Mouse (Mus musculus): ENCODE measurements around the gene Eef2k.

The Eef2k gene

GRCm38 (mm10) chr7:120843852-120844435 lies 1.3 kb downstream of the Eef2k start:
- ATAC-seq (ENCODE audit: insufficient number of reproducible peaks, low FRiP score, low TSS enrichment), result 0 out of 2 replicates have a peak, but pooled peaks have one; percentile 18

DNA sequence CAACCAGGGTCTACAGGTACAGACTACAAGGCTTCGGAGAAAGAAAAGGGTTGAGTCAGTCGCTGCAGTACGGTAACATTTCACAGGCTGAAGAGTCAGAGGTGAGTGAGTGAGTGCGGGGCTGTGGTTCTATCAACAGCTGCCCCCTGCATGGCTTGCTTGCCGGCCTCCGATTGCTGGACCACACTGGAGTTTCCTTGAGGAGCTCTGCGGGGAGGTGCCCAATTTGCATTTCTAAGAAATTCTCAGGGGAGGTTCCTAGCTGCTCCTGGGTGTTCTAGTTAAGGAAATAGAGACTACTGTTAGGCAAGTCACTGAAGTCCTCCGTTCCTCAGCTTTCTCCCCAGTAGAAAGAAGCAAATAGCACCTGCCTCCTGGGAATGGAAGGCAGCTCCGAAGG lies 2.1 kb downstream of the Eef2k start:
- no peak for ATAC-seq (ENCODE audit: insufficient number of reproducible peaks, low FRiP score, low TSS enrichment)

DNA sequence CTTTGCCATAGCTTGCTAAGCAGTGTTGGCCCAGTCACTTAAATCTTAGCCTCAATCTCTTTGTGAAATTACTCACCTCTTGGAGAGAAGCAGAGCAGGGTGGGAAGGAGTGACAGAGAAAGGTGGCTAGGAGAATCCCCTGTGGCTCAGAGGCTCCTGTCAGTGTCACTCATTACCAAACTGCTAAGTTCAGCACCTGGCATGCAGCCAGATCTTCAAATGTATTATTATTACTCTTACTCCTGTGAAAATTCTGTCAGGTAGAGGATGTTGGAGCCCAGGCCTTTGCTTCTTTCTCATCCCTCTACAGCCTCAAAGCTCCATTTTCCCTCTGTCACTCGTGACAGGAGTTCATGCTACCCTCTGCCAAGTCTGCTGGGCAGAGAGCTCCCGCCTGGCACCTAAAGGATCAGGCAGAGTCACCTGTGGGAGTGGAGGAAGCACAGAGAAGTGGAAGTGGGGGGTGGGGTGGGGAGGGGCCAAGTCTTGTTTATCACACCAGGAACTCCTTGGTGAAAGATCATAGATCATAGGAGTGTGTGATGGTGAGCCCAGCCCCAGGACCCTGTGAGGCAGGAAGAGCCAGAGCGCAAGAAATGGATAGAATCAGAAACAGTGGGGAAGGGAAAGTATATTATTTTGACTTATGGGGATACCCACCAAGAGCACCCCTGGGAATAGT lies 6.3 kb downstream of the Eef2k start:
- no peak for ATAC-seq (ENCODE audit: insufficient number of reproducible peaks, low FRiP score, low TSS enrichment)

DNA sequence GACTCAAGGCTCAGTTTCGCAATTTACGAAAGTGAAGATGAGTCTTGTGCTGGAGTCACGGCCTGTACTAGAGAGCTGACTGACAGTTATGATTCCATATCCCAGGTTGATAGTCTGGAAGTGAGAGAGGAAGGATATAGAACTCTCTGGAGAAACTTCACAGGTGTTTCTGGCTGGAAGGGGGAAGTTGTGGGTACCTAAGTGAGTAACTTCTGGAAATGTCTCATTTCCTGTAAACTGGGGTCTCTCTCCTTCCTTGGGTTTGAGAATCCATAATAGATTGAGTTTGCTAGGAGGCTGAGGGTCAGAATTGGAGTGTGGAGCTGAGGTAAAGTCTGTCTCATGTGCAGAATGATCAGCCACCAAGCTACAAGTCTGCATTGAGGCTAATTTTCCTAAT lies 7.5 kb downstream of the Eef2k start:
- no peak for ATAC-seq (ENCODE audit: insufficient number of reproducible peaks, low FRiP score, low TSS enrichment)

DNA sequence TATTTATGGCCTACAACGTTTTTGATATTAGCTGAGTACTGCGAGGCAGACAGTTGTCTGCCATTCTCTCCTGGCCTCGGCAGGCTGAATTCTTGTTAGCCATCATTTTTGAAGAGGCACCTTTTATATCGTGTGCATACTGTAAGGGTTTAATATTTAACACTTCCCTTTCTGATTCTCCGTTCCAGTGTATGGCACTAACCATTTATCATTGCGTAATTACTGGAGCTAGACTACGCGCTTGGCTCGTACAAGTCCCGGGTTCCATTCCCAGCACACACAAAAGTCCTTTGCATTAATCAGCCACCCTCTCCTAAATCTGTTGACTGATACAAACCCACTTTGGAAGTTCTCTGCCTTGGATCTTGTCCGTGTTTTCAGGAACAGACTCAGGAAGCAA lies 17.2 kb downstream of the Eef2k start:
- no peak for ATAC-seq (ENCODE audit: insufficient number of reproducible peaks, low FRiP score, low TSS enrichment)

- no peak for ATAC-seq (ENCODE audit: insufficient number of reproducible peaks, low FRiP score, low TSS enrichment)
Observed at GRCm38 (mm10) chr7:120860799-120861487, 18.3 kb downstream of the Eef2k start.

DNA sequence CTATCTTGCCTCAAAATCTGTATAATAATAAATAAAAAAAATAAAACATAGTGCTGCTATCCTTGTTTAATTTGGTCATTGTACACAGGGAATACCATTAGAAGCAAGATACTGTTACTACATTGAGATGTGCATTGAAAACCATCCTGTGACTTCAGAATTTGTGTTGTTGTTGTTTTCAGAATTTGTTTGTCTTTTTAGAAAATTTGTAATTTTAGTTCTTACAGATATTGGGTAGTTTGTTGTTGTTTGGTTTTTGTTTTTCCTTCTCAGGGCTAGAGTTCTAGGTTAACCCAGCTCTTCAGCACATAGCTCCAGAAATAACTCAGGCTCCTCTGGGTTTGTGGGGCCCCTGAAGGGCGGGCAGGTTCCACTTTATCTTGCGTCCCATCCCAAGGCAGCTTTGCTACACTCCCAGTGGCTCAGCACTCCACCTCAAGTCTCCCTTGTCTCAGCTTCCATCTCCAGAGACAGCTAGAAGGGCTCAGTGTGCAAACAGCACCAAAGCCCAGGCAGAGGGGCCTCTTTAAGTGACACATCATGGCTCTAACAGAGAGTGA lies 18.9 kb downstream of the Eef2k start:
- ATAC-seq (ENCODE audit: insufficient number of reproducible peaks, low FRiP score, low TSS enrichment), result no peak

DNA sequence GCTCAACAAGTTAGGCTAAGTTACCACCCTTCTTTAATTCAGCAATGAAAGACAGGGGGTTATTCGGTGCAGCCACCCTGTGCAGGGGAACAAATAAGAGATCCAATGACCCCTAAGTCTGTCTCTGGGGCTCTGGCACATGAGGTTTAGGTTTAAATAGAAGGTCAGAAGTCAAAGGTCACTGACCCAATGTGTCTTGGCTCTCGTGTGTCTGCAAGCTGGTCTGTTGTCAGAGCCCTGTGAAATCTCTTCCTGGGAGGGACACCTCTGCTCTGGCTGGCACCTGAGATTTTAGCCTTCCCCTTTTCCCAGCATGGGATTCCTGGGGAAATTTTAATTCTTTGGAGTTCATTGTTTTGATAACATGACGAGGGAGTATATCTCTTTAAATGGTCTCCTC lies 19.6 kb downstream of the Eef2k start:
- no peak for ATAC-seq (ENCODE audit: insufficient number of reproducible peaks, low FRiP score, low TSS enrichment)

DNA sequence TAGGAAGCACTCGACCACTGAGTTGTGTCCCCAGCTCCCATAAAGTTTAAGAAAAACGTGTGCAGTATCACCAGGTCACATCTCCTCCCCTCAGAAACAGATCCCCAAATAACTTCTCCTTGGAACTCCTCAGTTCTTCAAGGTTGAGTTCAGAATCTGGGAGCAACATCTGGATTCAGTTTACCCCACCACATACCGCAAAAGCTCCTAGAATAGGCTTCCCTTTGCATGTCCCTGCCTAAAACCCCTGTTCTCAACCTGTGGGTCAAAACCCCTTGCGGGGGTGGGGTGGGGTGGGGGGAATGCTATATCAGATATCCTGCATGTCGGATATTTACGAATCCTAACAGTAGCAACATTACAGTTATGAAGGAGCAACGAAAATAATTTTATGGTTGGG lies 20.0 kb downstream of the Eef2k start:
- ATAC-seq (ENCODE audit: insufficient number of reproducible peaks, low FRiP score, low TSS enrichment), result no peak

GRCm38 (mm10) chr7:120863476-120863875 lies 20.8 kb downstream of the Eef2k start:
- ATAC-seq (ENCODE audit: insufficient number of reproducible peaks, low FRiP score, low TSS enrichment), result no peak

DNA sequence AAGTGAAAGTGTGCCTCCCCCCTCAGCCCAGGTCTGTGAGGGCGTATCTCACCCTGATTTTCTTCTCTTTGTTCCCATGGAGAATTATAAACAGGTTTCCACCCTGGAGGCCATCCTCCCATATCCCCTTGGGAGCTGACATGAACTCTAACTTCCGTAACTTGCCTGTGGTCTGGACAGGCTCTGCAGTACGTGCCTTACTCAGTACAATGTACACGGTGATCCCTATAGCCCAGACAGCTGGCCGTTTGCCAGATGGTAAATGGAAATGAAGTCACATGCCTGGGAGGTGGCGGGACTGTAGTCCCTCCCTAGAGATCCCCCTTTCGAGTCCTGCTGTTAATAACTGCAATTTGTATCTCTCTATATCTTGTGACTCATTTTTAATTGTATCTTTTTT lies 22.5 kb downstream of the Eef2k start:
- no peak for ATAC-seq (ENCODE audit: insufficient number of reproducible peaks, low FRiP score, low TSS enrichment)

- no peak for ATAC-seq (ENCODE audit: insufficient number of reproducible peaks, low FRiP score, low TSS enrichment)
Observed at GRCm38 (mm10) chr7:120865832-120866231, 23.2 kb downstream of the Eef2k start.

GRCm38 (mm10) chr7:120866684-120867083 lies 24.1 kb downstream of the Eef2k start:
- ATAC-seq (ENCODE audit: insufficient number of reproducible peaks, low FRiP score, low TSS enrichment), result no peak

- ATAC-seq (ENCODE audit: insufficient number of reproducible peaks, low FRiP score, low TSS enrichment), result no peak
Observed at GRCm38 (mm10) chr7:120867720-120868119, 25.1 kb downstream of the Eef2k start.

DNA sequence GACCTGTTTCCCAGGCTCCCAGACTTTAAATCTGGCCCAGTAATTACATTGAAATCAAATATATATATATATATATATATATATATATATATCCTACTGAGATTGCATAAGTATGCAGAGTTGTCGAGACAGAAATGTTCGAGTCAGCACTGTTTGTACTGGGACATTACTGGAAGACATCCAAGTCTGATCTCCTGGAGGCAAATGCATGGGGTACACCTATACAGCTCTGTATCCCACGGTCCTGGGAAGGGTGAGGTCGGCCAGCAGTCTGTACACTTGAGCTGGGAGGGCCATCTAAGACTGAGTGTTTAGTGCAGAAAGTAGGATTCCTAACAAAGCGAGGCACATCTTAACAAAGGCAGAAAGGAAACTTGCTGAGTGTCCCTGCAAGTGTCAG lies 27.3 kb downstream of the Eef2k start:
- ATAC-seq (ENCODE audit: insufficient number of reproducible peaks, low FRiP score, low TSS enrichment), result no peak

DNA sequence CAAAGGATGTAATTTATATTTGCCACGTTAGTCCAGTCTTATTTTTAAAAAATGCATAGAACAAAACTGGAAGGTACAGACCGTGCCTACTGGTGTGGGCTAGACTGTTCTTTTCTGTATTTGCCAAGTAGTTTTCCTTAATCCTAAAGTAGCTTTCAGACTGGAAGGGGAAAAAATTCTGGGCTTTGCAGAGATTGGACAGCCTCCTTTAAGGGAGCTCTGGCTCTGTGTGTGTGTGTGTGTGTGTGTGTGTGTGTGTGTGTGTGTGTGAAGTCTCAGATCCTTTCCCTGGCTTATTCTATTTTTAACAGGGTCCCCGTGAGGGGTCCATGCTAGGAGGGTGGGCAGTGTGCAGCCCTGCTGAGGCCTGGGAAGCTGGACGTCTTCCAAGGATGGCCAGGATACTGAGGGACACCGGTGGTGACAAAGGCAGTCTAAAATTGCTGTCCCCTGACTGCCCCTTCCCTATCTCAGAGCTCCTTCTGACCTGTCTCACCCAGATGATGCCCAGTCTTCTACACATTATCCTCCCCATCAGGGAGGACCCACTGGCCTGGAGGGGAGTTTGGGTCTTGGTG lies 27.9 kb downstream of the Eef2k start:
- ATAC-seq (ENCODE audit: insufficient number of reproducible peaks, low FRiP score, low TSS enrichment), result no peak

DNA sequence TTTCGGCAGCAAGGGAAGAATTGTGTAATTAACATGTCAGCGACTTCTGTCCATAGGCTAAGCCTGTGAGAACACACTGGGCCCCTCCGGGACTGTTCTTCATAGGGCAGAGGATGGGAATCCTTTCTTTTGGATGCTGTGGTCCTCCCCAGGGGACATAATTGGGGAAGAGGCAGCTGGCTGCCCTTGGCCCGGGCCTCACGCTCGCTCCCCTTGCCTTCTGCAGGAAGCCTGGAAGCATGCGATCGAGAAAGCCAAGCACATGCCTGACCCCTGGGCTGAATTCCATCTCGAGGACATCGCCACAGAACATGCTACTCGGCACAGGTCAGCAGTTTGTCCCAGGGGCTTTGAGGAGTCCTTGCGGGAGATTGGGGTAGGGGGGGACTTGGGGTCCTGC lies 30.5 kb downstream of the Eef2k start:
- ATAC-seq (ENCODE audit: insufficient number of reproducible peaks, low FRiP score, low TSS enrichment), result no peak

DNA sequence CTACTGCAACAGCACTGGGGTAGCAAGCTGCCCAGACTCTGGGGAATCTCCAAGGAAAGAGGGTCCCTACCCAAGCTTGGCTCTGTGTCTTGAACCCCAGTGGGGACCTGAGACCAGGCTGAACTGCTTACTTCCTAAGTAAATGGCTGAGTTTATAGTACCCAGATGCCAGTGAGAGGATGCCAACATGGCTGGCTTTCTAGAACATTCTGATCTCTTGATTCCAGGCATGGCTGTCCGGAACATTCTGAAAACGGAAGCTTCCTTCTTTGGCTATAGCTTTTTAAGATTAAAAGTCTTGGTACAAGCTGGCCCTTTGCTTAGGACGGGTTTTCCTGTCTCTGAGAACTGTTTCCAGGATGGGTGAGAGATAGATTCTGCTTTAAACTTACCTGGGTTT lies 31.4 kb downstream of the Eef2k start:
- no peak for ATAC-seq (ENCODE audit: insufficient number of reproducible peaks, low FRiP score, low TSS enrichment)

GRCm38 (mm10) chr7:120874764-120875539 lies 32.3 kb downstream of the Eef2k start:
- ATAC-seq (ENCODE audit: insufficient number of reproducible peaks, low FRiP score, low TSS enrichment), result no peak
